Mouse (Mus musculus): ENCODE measurements at regions not wholly inside any gene's neighbourhood (a gene's known extent, or its start where the extent isn't known, plus 50 kb on each side); places are given as distances from the start of the nearest gene placed in this dataset.

DNA sequence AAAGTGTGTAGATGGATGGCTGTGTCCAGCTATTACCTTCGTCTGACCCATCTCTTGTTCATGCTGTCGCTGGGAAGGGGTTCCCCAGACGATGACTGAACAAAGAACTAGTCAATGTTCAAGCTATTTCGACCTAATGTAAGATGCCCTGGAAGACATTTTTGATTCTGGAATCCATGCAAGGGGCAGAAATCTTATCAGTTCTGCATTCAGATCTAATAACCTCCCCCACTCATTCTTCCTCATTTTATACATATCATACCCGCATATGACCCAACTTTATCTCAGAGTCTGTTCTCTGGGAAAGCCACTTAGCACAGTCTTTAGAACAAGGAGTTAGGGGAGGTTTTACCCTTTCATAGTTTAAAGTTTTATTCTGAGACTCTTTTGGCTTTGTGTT lies 52.2 kb upstream of the 2310009B15Rik start:
- Histone ChIP-seq H3K9me3 (replicated peaks; ENCODE audit: control insufficient read depth, low read length) (no peaks in the 10 kb centered on the region), H3K4me2 (no peak overlapping the region), H3K27ac (ENCODE audit: low read depth, low read length) (no peak overlapping the region), H3K9ac (ENCODE audit: low read depth, low read length) (no peak overlapping the region), H3K4me3 (ENCODE audit: low read depth, low read length) (no peak overlapping the region), H3K36me3 (ENCODE audit: control insufficient read depth, insufficient read depth, low read length) (no peaks in the 10 kb centered on the region), H3K27me3 (ENCODE audit: control insufficient read depth, insufficient read depth, low read length) (no peaks in the 10 kb centered on the region), H3K4me1 (ENCODE audit: control insufficient read depth, insufficient read depth, low read length) (peaks cover 19% of the 10 kb centered on the region; the same call in 1 of the 2 replicates)
- no peak for ATAC-seq (replicated peaks; ENCODE audit: insufficient number of reproducible peaks, low FRiP score, low TSS enrichment)
- 75% methylated on average over 5 of the region's 5 CpGs for WGBS (ENCODE audit: insufficient replicate concordance)

DNA sequence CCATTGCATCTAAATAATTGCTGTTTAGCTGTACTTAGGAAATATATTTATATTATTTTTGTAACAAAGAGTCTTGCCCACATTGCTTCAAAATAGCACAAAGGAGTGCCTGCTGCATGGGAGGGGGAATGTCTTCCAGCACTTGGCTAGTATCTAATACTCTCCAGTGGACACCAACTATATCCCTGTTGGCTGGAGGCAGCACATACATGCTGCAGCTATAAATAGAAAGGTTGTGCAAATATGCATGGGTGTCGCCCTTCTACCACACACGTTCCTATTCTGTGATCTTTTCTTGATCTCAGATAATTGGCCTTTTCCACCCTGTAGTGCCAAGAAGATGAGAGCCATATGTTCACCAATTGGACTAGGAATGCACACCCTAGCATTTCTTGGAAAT lies 53.0 kb upstream of the 2310009B15Rik start:
- H3K4me3 ChIP-seq (ENCODE audit: low read depth, low read length) = no peak overlapping the region
- H3K9me3 ChIP-seq (replicated peaks; ENCODE audit: control insufficient read depth, low read length) = no peaks in the 10 kb centered on the region
- H3K36me3 ChIP-seq (ENCODE audit: control insufficient read depth, insufficient read depth, low read length) = no peaks in the 10 kb centered on the region
- peaks cover 19% of the 10 kb centered on the region; the same call in 1 of the 2 replicates for H3K4me1 ChIP-seq (ENCODE audit: control insufficient read depth, insufficient read depth, low read length)
- H3K9ac ChIP-seq (ENCODE audit: low read depth, low read length) = no peak overlapping the region
- H3K4me2 ChIP-seq = no peak overlapping the region
- ATAC-seq (replicated peaks; ENCODE audit: insufficient number of reproducible peaks, low FRiP score, low TSS enrichment) = no peak
- 31% methylated on average over 2 of the region's 2 CpGs for WGBS (ENCODE audit: insufficient replicate concordance)
- no peaks in the 10 kb centered on the region for H3K27me3 ChIP-seq (ENCODE audit: control insufficient read depth, insufficient read depth, low read length)
- H3K27ac ChIP-seq (ENCODE audit: low read depth, low read length) = no peak overlapping the region

DNA sequence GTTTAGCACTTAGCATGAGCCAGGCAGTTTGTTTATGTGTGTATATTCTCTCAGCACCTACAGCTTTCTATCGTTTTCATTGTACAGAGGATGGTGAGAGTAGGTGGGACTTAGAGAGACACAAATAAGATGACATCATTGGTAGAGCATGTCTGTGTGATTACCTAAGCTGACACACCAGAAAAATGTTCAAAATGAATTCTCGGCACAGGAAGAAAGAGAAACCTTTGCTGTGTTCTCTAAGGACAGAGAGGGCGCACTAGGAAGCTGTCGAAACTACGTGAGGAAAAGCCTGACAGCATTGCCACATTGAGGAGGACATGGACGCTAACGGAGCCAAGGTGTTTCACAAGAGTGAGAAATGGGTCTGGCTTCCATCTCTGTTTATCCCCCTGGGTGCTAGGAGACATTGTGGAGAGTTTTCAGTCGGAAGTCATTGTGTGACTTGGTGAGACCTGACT lies 51.0 kb upstream of the Dennd1b start:
- Histone ChIP-seq H3K9me3 (replicated peaks; ENCODE audit: control insufficient read depth, low read length) (no peaks in the 10 kb centered on the region), H3K27ac (ENCODE audit: low read depth, low read length) (no peak overlapping the region), H3K9ac (ENCODE audit: low read depth, low read length) (no peak overlapping the region), H3K4me2 (peak overlapping the region; percentile 50), H3K4me3 (ENCODE audit: low read depth, low read length) (0 out of 2 replicates have a peak overlapping the region, but pooled peaks have one; percentile 5), H3K36me3 (ENCODE audit: control insufficient read depth, insufficient read depth, low read length) (no peaks in the 10 kb centered on the region), H3K27me3 (ENCODE audit: control insufficient read depth, insufficient read depth, low read length) (no peaks in the 10 kb centered on the region), H3K4me1 (ENCODE audit: control insufficient read depth, insufficient read depth, low read length) (peaks cover 12% of the 10 kb centered on the region; the same call in 1 of the 2 replicates)
- ATAC-seq (replicated peaks; ENCODE audit: insufficient number of reproducible peaks, low FRiP score, low TSS enrichment) = no peak
- 21% methylated on average over 8 of the region's 8 CpGs for WGBS (ENCODE audit: insufficient replicate concordance)

DNA sequence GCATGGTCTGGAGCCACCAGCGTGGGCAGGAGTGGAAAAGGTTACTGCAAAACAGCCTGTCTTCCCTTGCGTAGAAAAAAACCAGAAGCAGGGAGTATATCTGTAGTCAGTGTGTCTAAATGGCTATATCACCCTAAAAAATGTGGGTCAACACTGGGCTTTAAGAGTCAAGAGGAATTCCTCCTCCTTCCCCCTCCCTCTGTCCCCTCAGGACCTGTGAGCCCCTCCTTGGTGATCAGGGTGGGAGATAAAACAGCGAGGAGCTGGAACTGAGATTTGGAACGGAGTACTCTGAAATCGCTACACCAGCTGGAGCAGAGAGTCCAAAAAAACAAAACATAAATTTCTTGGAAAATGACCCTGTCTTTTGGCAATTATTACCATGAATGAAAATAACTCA lies 50.3 kb upstream of the Dennd1b start:
- no peaks in the 10 kb centered on the region for H3K27me3 ChIP-seq (ENCODE audit: control insufficient read depth, insufficient read depth, low read length)
- H3K4me2 ChIP-seq = no peak overlapping the region
- H3K27ac ChIP-seq (ENCODE audit: low read depth, low read length) = no peak overlapping the region
- peaks cover 12% of the 10 kb centered on the region; the same call in 1 of the 2 replicates for H3K4me1 ChIP-seq (ENCODE audit: control insufficient read depth, insufficient read depth, low read length)
- no peak overlapping the region for H3K9ac ChIP-seq (ENCODE audit: low read depth, low read length)
- H3K9me3 ChIP-seq (replicated peaks; ENCODE audit: control insufficient read depth, low read length) = no peaks in the 10 kb centered on the region
- no peak for ATAC-seq (replicated peaks; ENCODE audit: insufficient number of reproducible peaks, low FRiP score, low TSS enrichment)
- 48% methylated on average over 5 of the region's 5 CpGs for WGBS (ENCODE audit: insufficient replicate concordance)
- H3K4me3 ChIP-seq (ENCODE audit: low read depth, low read length) = no peak overlapping the region
- no peaks in the 10 kb centered on the region for H3K36me3 ChIP-seq (ENCODE audit: control insufficient read depth, insufficient read depth, low read length)

DNA sequence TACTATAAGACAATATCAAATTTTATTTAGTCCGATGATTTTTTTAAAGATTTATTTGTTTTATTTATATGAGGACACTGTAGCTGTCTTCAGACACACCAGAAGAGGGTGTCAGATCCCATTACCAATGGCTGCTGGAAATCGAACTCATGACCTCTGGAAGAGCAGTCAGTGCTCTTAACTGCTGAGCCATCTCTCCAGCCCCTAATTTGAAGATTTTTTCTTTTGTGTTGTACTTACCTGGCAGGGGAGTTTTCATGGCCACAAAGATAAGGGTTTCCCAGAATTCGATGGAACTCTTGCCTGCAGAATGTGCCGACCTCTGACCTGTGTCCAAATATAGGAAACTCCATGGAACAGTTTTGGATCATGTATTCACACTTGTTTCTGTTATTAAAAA lies 49.8 kb upstream of the Dennd1b start:
- no peak for ATAC-seq (replicated peaks; ENCODE audit: insufficient number of reproducible peaks, low FRiP score, low TSS enrichment)
- Histone ChIP-seq H3K27me3 (ENCODE audit: control insufficient read depth, insufficient read depth, low read length) (no peaks in the 10 kb centered on the region), H3K27ac (ENCODE audit: low read depth, low read length) (no peak overlapping the region), H3K36me3 (ENCODE audit: control insufficient read depth, insufficient read depth, low read length) (no peaks in the 10 kb centered on the region), H3K4me1 (ENCODE audit: control insufficient read depth, insufficient read depth, low read length) (peaks cover 12% of the 10 kb centered on the region; the same call in 1 of the 2 replicates), H3K4me2 (no peak overlapping the region), H3K9ac (ENCODE audit: low read depth, low read length) (no peak overlapping the region), H3K9me3 (replicated peaks; ENCODE audit: control insufficient read depth, low read length) (no peaks in the 10 kb centered on the region), H3K4me3 (ENCODE audit: low read depth, low read length) (no peak overlapping the region)
- 76% methylated on average over 4 of the region's 4 CpGs for WGBS (ENCODE audit: insufficient replicate concordance)
